Mouse (Mus musculus): Measurements from ENCODE around the gene Atp2b4. TPM values are rescaled to one million over a fixed set of nuclear protein-coding genes. Genes with fewer than 3 reads are reported as not detected.

Atp2b4 gene
- polyA plus RNA-seq, 1 experiment from 2014 or later = 3.5 TPM

- H3K4me1 ChIP-seq = peaks cover 32% of the 10 kb centered on the region
- peak; percentile 52 for DNase-seq (ENCODE audit: low spot score)
- WGBS = 68% methylated on average over 7 of the region's 7 CpGs
These were observed 104.9 kb downstream of the Atp2b4 start for GRCm38 (mm10) chr1:133695901-133696300.

GRCm38 (mm10) chr1:133694876-133695275 lies 106.0 kb downstream of the Atp2b4 start:
- Histone ChIP-seq H3K36me3 (no peaks in the 10 kb centered on the region), H3K27me3 (ENCODE audit: low read depth, poor library complexity, severe bottlenecking) (no peaks in the 10 kb centered on the region), H3K4me3 (no peak overlapping the region), H3K4me1 (peaks cover 38% of the 10 kb centered on the region), H3K9me3 (replicated peaks) (no peaks in the 10 kb centered on the region), H3K27ac (peak overlapping the region; percentile 65)
- 93% methylated on average over 1 of the region's 1 CpGs for WGBS
- no peak for DNase-seq (ENCODE audit: low spot score)

More at GRCm38 (mm10) chr1:133695901-133696300, 104.9 kb downstream of the Atp2b4 start:
- no peaks in the 10 kb centered on the region for H3K36me3 ChIP-seq
- no peak overlapping the region for H3K4me3 ChIP-seq
- H3K27ac ChIP-seq = peak overlapping the region; percentile 76; the same call in 1 of the 2 replicates
- H3K27me3 ChIP-seq (ENCODE audit: low read depth, poor library complexity, severe bottlenecking) = no peaks in the 10 kb centered on the region
- no peaks in the 10 kb centered on the region for H3K9me3 ChIP-seq (replicated peaks)

GRCm38 (mm10) chr1:133694301-133694700 lies 106.5 kb downstream of the Atp2b4 start:
- no peak for DNase-seq (ENCODE audit: low spot score)
- Histone ChIP-seq H3K27ac (peak overlapping the region; percentile 65), H3K36me3 (no peaks in the 10 kb centered on the region), H3K27me3 (ENCODE audit: low read depth, poor library complexity, severe bottlenecking) (no peaks in the 10 kb centered on the region), H3K4me1 (peaks cover 43% of the 10 kb centered on the region), H3K4me3 (no peak overlapping the region), H3K9me3 (replicated peaks) (no peaks in the 10 kb centered on the region)
- 3% methylated on average over 1 of the region's 1 CpGs for whole genome bisulfite sequencing

GRCm38 (mm10) chr1:133693536-133694114 lies 107.2 kb downstream of the Atp2b4 start:
- Histone ChIP-seq H3K4me3 (no peak overlapping the region), H3K27ac (peak overlapping the region; percentile 65; the same call in 1 of the 2 replicates), H3K36me3 (no peaks in the 10 kb centered on the region), H3K9me3 (replicated peaks) (no peaks in the 10 kb centered on the region), H3K4me1 (peaks cover 44% of the 10 kb centered on the region), H3K27me3 (ENCODE audit: low read depth, poor library complexity, severe bottlenecking) (no peaks in the 10 kb centered on the region)
- DNase-seq (ENCODE audit: low spot score) = no peak
- WGBS = 61% methylated on average over 11 of the region's 11 CpGs

GRCm38 (mm10) chr1:133692195-133692594 lies 108.6 kb downstream of the Atp2b4 start:
- H3K27me3 ChIP-seq (ENCODE audit: low read depth, poor library complexity, severe bottlenecking) = no peaks in the 10 kb centered on the region
- no peak for DNase-seq (ENCODE audit: low spot score)
- no peak overlapping the region for H3K4me3 ChIP-seq
- H3K4me1 ChIP-seq = peaks cover 44% of the 10 kb centered on the region
- H3K27ac ChIP-seq = no peak overlapping the region
- 68% methylated on average over 4 of the region's 4 CpGs for WGBS
- no peaks in the 10 kb centered on the region for H3K36me3 ChIP-seq
- H3K9me3 ChIP-seq (replicated peaks) = no peaks in the 10 kb centered on the region

GRCm38 (mm10) chr1:133691046-133691445 lies 109.8 kb downstream of the Atp2b4 start:
- Histone ChIP-seq H3K4me1 (peaks cover 39% of the 10 kb centered on the region), H3K4me3 (no peak overlapping the region), H3K36me3 (no peaks in the 10 kb centered on the region), H3K27me3 (ENCODE audit: low read depth, poor library complexity, severe bottlenecking) (no peaks in the 10 kb centered on the region), H3K27ac (0 out of 2 replicates have a peak overlapping the region, but pooled peaks have one; percentile 19), H3K9me3 (replicated peaks) (no peaks in the 10 kb centered on the region)
- DNase-seq (ENCODE audit: low spot score) = no peak
- 93% methylated on average over 6 of the region's 6 CpGs for WGBS

- H3K27me3 ChIP-seq (ENCODE audit: low read depth, poor library complexity, severe bottlenecking) = no peaks in the 10 kb centered on the region
- no peaks in the 10 kb centered on the region for H3K36me3 ChIP-seq
- no peak within 1 kb of the TSS for H3K4me3 ChIP-seq
- H3K4me1 ChIP-seq = peaks cover 27% of the 10 kb centered on the region
- H3K9me3 ChIP-seq (replicated peaks) = no peaks in the 10 kb centered on the region
- 26% methylated on average over 6 of the region's 6 CpGs for WGBS
- no peak for DNase-seq (ENCODE audit: low spot score)
- peak within 1 kb of the TSS; percentile 75 for H3K27ac ChIP-seq
These were observed 110.9 kb downstream of the Atp2b4 start, which contains the start of gene Lax1 for GRCm38 (mm10) chr1:133689897-133690296. Gene Lax1, minus strand, starts transcription at chr1:133690108.

- no peak for DNase-seq (ENCODE audit: low spot score)
These were observed 112.5 kb downstream of the Atp2b4 start for GRCm38 (mm10) chr1:133688301-133688700.

GRCm38 (mm10) chr1:133685749-133686519 lies 114.9 kb downstream of the Atp2b4 start:
- no peaks in the 10 kb centered on the region for H3K36me3 ChIP-seq
- H3K9me3 ChIP-seq (replicated peaks) = no peaks in the 10 kb centered on the region
- no peaks in the 10 kb centered on the region for H3K27me3 ChIP-seq (ENCODE audit: low read depth, poor library complexity, severe bottlenecking)
- no peak for DNase-seq (ENCODE audit: low spot score)
- H3K4me1 ChIP-seq = peaks cover 12% of the 10 kb centered on the region
- H3K27ac ChIP-seq = no peak overlapping the region
- H3K4me3 ChIP-seq = no peak overlapping the region
- WGBS = 88% methylated on average over 10 of the region's 10 CpGs

More at GRCm38 (mm10) chr1:133688301-133688700, 112.5 kb downstream of the Atp2b4 start:
- Histone ChIP-seq H3K36me3 (no peaks in the 10 kb centered on the region), H3K4me3 (no peak overlapping the region), H3K27me3 (ENCODE audit: low read depth, poor library complexity, severe bottlenecking) (no peaks in the 10 kb centered on the region), H3K4me1 (peaks cover 12% of the 10 kb centered on the region), H3K27ac (no peak overlapping the region), H3K9me3 (replicated peaks) (no peaks in the 10 kb centered on the region)
- 60% methylated on average over 7 of the region's 7 CpGs for WGBS

- Histone ChIP-seq H3K27me3 (ENCODE audit: low read depth, poor library complexity, severe bottlenecking) (no peaks in the 10 kb centered on the region), H3K36me3 (no peaks in the 10 kb centered on the region), H3K27ac (no peak overlapping the region), H3K9me3 (replicated peaks) (no peaks in the 10 kb centered on the region), H3K4me1 (no peaks in the 10 kb centered on the region), H3K4me3 (no peak overlapping the region)
- WGBS = 83% methylated on average over 3 of the region's 3 CpGs
- no peak for DNase-seq (ENCODE audit: low spot score)
These were observed 129.0 kb downstream of the Atp2b4 start for GRCm38 (mm10) chr1:133671801-133672200.

GRCm38 (mm10) chr1:133671266-133671665 lies 129.6 kb downstream of the Atp2b4 start:
- no peaks in the 10 kb centered on the region for H3K9me3 ChIP-seq (replicated peaks)
- 93% methylated on average over 3 of the region's 3 CpGs for WGBS
- no peak for DNase-seq (ENCODE audit: low spot score)
- H3K4me3 ChIP-seq = no peak overlapping the region
- no peaks in the 10 kb centered on the region for H3K4me1 ChIP-seq
- H3K27ac ChIP-seq = no peak overlapping the region
- no peaks in the 10 kb centered on the region for H3K36me3 ChIP-seq
- H3K27me3 ChIP-seq (ENCODE audit: low read depth, poor library complexity, severe bottlenecking) = no peaks in the 10 kb centered on the region

- no peaks in the 10 kb centered on the region for H3K36me3 ChIP-seq
- H3K4me3 ChIP-seq = no peak overlapping the region
- 84% methylated on average over 6 of the region's 6 CpGs for WGBS
- no peak overlapping the region for H3K27ac ChIP-seq
- H3K27me3 ChIP-seq (ENCODE audit: low read depth, poor library complexity, severe bottlenecking) = no peaks in the 10 kb centered on the region
- no peak for DNase-seq (ENCODE audit: low spot score)
- no peaks in the 10 kb centered on the region for H3K9me3 ChIP-seq (replicated peaks)
- no peaks in the 10 kb centered on the region for H3K4me1 ChIP-seq
These were observed 130.1 kb downstream of the Atp2b4 start for GRCm38 (mm10) chr1:133670776-133671175.

GRCm38 (mm10) chr1:133670190-133670589 lies 130.7 kb downstream of the Atp2b4 start:
- no peak for DNase-seq (ENCODE audit: low spot score)
- H3K36me3 ChIP-seq = no peaks in the 10 kb centered on the region
- no peak overlapping the region for H3K27ac ChIP-seq
- no peaks in the 10 kb centered on the region for H3K27me3 ChIP-seq (ENCODE audit: low read depth, poor library complexity, severe bottlenecking)
- H3K9me3 ChIP-seq (replicated peaks) = no peaks in the 10 kb centered on the region
- no peaks in the 10 kb centered on the region for H3K4me1 ChIP-seq
- 84% methylated on average over 12 of the region's 12 CpGs for WGBS
- no peak overlapping the region for H3K4me3 ChIP-seq
